In genomic region chr9:98409137-98409536, GRCm38 (mm10) we compare ENCODE assay signal across 8 mouse cellular contexts. TPM values are rescaled to one million over a fixed set of nuclear protein-coding genes. Genes with fewer than 3 reads are reported as not detected.
DNase-seq lines count a peak whose midpoint lies in the region; TF ChIP-seq lines count a peak whose summit lies in the region.
"Had no signal": no experiment of that assay in that cellular context is flagged by ENCODE, and none has a peak within 500 bp of the region (broad histone marks: within the 10 kb centered on the region; RNA-seq: fewer than 3 reads in every experiment).

No protein-coding gene starts in this region.

- no peaks in the 10 kb centered on the region for H3K27me3 ChIP-seq in MEL (ENCODE audit: control insufficient read depth in 1 of 2, insufficient read depth in 2 of 2, low read length in 2 of 2)
- H3K27me3 ChIP-seq: limb, embryonic 15.5 days had no signal

- H3K9me3 ChIP-seq in MEL (replicated peaks; ENCODE audit: insufficient read depth, low read length) = no peaks in the 10 kb centered on the region
- H3K9me3 ChIP-seq: limb, embryonic 15.5 days had no signal

- TF ChIP-seq CTCF in MEL (IDR thresholded peaks at IDR 0.05 in 2 of 3, conservative IDR thresholded peaks at IDR 0.05 in 1 of 3; ENCODE audit: control insufficient read depth in 1 of 3, insufficient read depth in 1 of 3, low read depth in 2 of 3, low read length in 3 of 3, poor library complexity in 1 of 3, severe bottlenecking in 1 of 3) = peak; percentile 84 to 89 (median 88)

- TF ChIP-seq EP300 in MEL (IDR thresholded peaks at IDR 0.05; ENCODE audit: low read depth in 1 of 2, low read length in 2 of 2) = no peak

- peak; percentile 73 for DNase-seq in MEL (ENCODE audit: low read depth, low spot score)
- DNase-seq in adrenal gland, postnatal 10 days = peak; percentile 85
- DNase-seq in embryo, embryonic 9.5 days (ENCODE audit: extremely low spot score) = peak; percentile 76
- DNase-seq in heart, postnatal 4 days = peak; percentile 84
- peak; percentile 61 to 76 for DNase-seq in layer of hippocampus, postnatal 36 days
- DNase-seq in lung, postnatal 4 days = peak; percentile 70 to 74
- peak; percentile 9 to 22 for DNase-seq in spleen, postnatal 36 days (ENCODE audit: low spot score in 2 of 2)

- no peaks in the 10 kb centered on the region for H3K79me2 ChIP-seq in MEL (ENCODE audit: control insufficient read depth, insufficient read depth, low read length, poor library complexity)

- no peaks in the 10 kb centered on the region for H3K36me3 ChIP-seq in MEL (ENCODE audit: control insufficient read depth in 1 of 2, insufficient read depth in 2 of 2, low read length in 2 of 2)
- H3K36me3 ChIP-seq: limb, embryonic 15.5 days had no signal

- no peak overlapping the region for H3K27ac ChIP-seq in MEL (ENCODE audit: control insufficient read depth, low read depth, low read length)
- H3K27ac ChIP-seq: limb, embryonic 15.5 days had no signal

- TF ChIP-seq RAD21 in MEL (IDR thresholded peaks at IDR 0.05; ENCODE audit: low read depth, low read length) = peak; percentile 80

- TF ChIP-seq POLR2A in MEL (IDR thresholded peaks at IDR 0.05; ENCODE audit: control insufficient read depth in 1 of 2, insufficient read depth in 1 of 2, low read depth in 1 of 2, low read length in 2 of 2, poor library complexity in 1 of 2) = no peak

- no peak overlapping the region for H3K4me3 ChIP-seq in MEL (ENCODE audit: control insufficient read depth in 1 of 2, insufficient read depth in 1 of 2, low read depth in 2 of 2, low read length in 2 of 2)
- H3K4me3 ChIP-seq: limb, embryonic 15.5 days had no signal

- H3K9ac ChIP-seq in MEL (ENCODE audit: control insufficient read depth, low read depth, low read length, poor library complexity, severe bottlenecking) = no peak overlapping the region
- H3K9ac ChIP-seq: limb, embryonic 15.5 days had no signal

- no peaks in the 10 kb centered on the region for H3K4me1 ChIP-seq in MEL (ENCODE audit: control insufficient read depth in 1 of 2, insufficient read depth in 2 of 2, low read length in 2 of 2)

TF ChIP-seq in MEL, 35 proteins besides CTCF, POLR2A, EP300 and RAD21:
- TF ChIP-seq BHLHE40 (IDR thresholded peaks at IDR 0.05; ENCODE audit: borderline replicate concordance, low read depth, low read length) (no peak), E2F4 (IDR thresholded peaks at IDR 0.05; ENCODE audit: borderline replicate concordance, low read depth, low read length) (no peak), HCFC1 (IDR thresholded peaks at IDR 0.05; ENCODE audit: low read depth, low read length) (no peak), MAFK (IDR thresholded peaks at IDR 0.05; ENCODE audit: borderline replicate concordance, low read depth, low read length) (no peak), JUND (IDR thresholded peaks at IDR 0.05; ENCODE audit: low read depth, low read length) (no peak), SIN3A (IDR thresholded peaks at IDR 0.05; ENCODE audit: low read length) (no peak), NRF1 (IDR thresholded peaks at IDR 0.05; ENCODE audit: insufficient read depth, low read depth, low read length, poor library complexity, severe bottlenecking) (no peak), SMC3 (IDR thresholded peaks at IDR 0.05; ENCODE audit: low read depth, low read length) (peak; percentile 86), KAT2A (conservative IDR thresholded peaks at IDR 0.05; ENCODE audit: low read depth, low read length) (no peak), ZC3H11A (IDR thresholded peaks at IDR 0.05; ENCODE audit: low read depth, low read length) (peak; percentile 70), UBTF (IDR thresholded peaks at IDR 0.05; ENCODE audit: borderline replicate concordance, insufficient read depth, low read depth, low read length) (no peak), POLR2AphosphoS5 (IDR thresholded peaks at IDR 0.05; ENCODE audit: borderline replicate concordance, low read depth, low read length) (no peak), ZKSCAN1 (IDR thresholded peaks at IDR 0.05; ENCODE audit: low read depth, low read length) (no peak), TBP (IDR thresholded peaks at IDR 0.05; ENCODE audit: low read depth, low read length) (no peak), ZNF384 (IDR thresholded peaks at IDR 0.05; ENCODE audit: low read depth, low read length) (no peak), MAX (IDR thresholded peaks at IDR 0.05; ENCODE audit: low read length) (no peak), ELF1 (IDR thresholded peaks at IDR 0.05; ENCODE audit: low read depth, low read length) (no peak), RCOR1 (IDR thresholded peaks at IDR 0.05; ENCODE audit: low read depth, low read length) (no peak), MYC (IDR thresholded peaks at IDR 0.05; ENCODE audit: low read depth, low read length) (0 out of 2 replicates have a peak, but pooled peaks have one; percentile 28), MEF2A (IDR thresholded peaks at IDR 0.05; ENCODE audit: extremely low read depth, insufficient replicate concordance, low read depth, low read length, poor library complexity, severe bottlenecking) (no peak), GATA1 (IDR thresholded peaks at IDR 0.05; ENCODE audit: low read depth, low read length) (no peak), CHD2 (IDR thresholded peaks at IDR 0.05; ENCODE audit: low read length) (no peak)

RNA-seq across cellular contexts. Expression of gene Rbp1, which starts 13.6 kb away (rescaled TPM):
- 0.08 TPM in 1 of 2 replicates, not detected in the other for total RNA-seq in MEL (2012; rRNA removed)
- polyA plus RNA-seq in MEL (2012; ENCODE audit: insufficient read depth in 1 of 2, insufficient read length in 2 of 2, low read depth in 1 of 2, low replicate concordance in 2 of 2, missing spikeins in 1 of 2) = under 1 TPM in 1 of 2 experiments, not detected in 1; 0.21 TPM
- 10 to 100 TPM; 13.2 to 20.9 TPM for total RNA-seq in adrenal gland, postnatal 10 days (2021)
- 10 to 100 TPM; 22.3 to 23.2 TPM for total RNA-seq in heart, postnatal 4 days (2021)
- total RNA-seq in layer of hippocampus, postnatal 36 days (2021) = 1 to 10 TPM; 3.5 to 5.8 TPM

Comparison
In these comparisons a context has a peak if more than half of its experiments do, and no peak if none do; other contexts are left out.
1. DNase-seq: peak in every context shown above with its lines; median percentile 85 in adrenal gland, postnatal 10 days; 84 in heart, postnatal 4 days; 76 in embryo, embryonic 9.5 days; 73 in MEL; 72 in lung, postnatal 4 days; 68 in layer of hippocampus, postnatal 36 days; 16 in spleen, postnatal 36 days.